ENCODE assay signal across 9 mouse cellular contexts in genomic region chr10:87812157-87813072, GRCm38 (mm10). TPM values are rescaled to one million over a fixed set of nuclear protein-coding genes. Genes with fewer than 3 reads are reported as not detected.
A peak's percentile ranks its signal among the peaks of the same experiment; 100 is the strongest.
DNase-seq lines count a peak whose midpoint lies in the region; ATAC-seq lines count a peak whose summit lies in the region.
"Had no signal": no experiment of that assay in that cellular context is flagged by ENCODE, and none has a peak within 500 bp of the region (broad histone marks: within the 10 kb centered on the region; RNA-seq: fewer than 3 reads in every experiment).

No protein-coding gene starts in this region.

- no peaks in the 10 kb centered on the region for H3K27me3 ChIP-seq in heart, embryonic 13.5 days (replicated peaks)
- no peaks in the 10 kb centered on the region for H3K27me3 ChIP-seq in hindbrain, embryonic 12.5 days

- no peaks in the 10 kb centered on the region for H3K36me3 ChIP-seq in heart, embryonic 13.5 days
- H3K36me3 ChIP-seq in hindbrain, embryonic 12.5 days, result no peaks in the 10 kb centered on the region

- WGBS in heart, embryonic 13.5 days, result 15% methylated on average over 8 of the region's 8 CpGs
- WGBS in hindbrain, embryonic 12.5 days, result 29% methylated on average over 8 of the region's 8 CpGs

- H3K27ac ChIP-seq in heart, embryonic 13.5 days (replicated peaks), result peak overlapping the region; percentile 42; the same call in 1 of the 2 replicates
- peak overlapping the region; percentile 56; the same call in 1 of the 2 replicates for H3K27ac ChIP-seq in hindbrain, embryonic 12.5 days

- peaks cover 13% of the 10 kb centered on the region for H3K4me1 ChIP-seq in heart, embryonic 13.5 days
- peaks cover 10% of the 10 kb centered on the region for H3K4me1 ChIP-seq in hindbrain, embryonic 12.5 days

- H3K9me3 ChIP-seq in heart, embryonic 13.5 days, result no peaks in the 10 kb centered on the region
- H3K9me3 ChIP-seq in hindbrain, embryonic 12.5 days (replicated peaks), result no peaks in the 10 kb centered on the region

- no peak overlapping the region for H3K4me3 ChIP-seq in heart, embryonic 13.5 days
- no peak overlapping the region for H3K4me3 ChIP-seq in hindbrain, embryonic 12.5 days

- 0 out of 2 replicates have a peak overlapping the region, but pooled peaks have one; percentile 5 for H3K9ac ChIP-seq in heart, embryonic 13.5 days
- H3K9ac ChIP-seq in hindbrain, embryonic 12.5 days, result no peak overlapping the region

- DNase-seq in heart, postnatal 4 days, result no peak
- peak; percentile 82 for DNase-seq in embryo, embryonic 10 days (ENCODE audit: low spot score)
- peak; percentile 56 for DNase-seq in neural tube, embryonic 10.5 days (ENCODE audit: extremely low spot score, low spot score)
- no peak for DNase-seq in T-cell, adult 2 months (ENCODE audit: low spot score)
- DNase-seq in natural killer cell, adult 2 months (ENCODE audit: low spot score in 2 of 2), result no peak
- no peak for DNase-seq in urinary bladder, adult 2 months (ENCODE audit: low spot score)
- DNase-seq: gastrocnemius, postnatal 14 days had no signal

- ATAC-seq in heart, embryonic 13.5 days (ENCODE audit: extremely low read depth, insufficient number of reproducible peaks, low FRiP score, low TSS enrichment), result no peak
- no peak for ATAC-seq in hindbrain, embryonic 12.5 days (ENCODE audit: low FRiP score)

- peak overlapping the region; percentile 46 for H3K4me2 ChIP-seq in heart, embryonic 13.5 days
- H3K4me2 ChIP-seq in hindbrain, embryonic 12.5 days (replicated peaks), result peak overlapping the region; percentile 15

RNA-seq across cellular contexts. Expression of gene Igf1, which starts 45.6 kb away (rescaled TPM):
- 34.3 and 39.5 TPM in 2 replicates for polyA plus RNA-seq in heart, embryonic 13.5 days (2015; fragmentation: Nextera tagmentation; extraction: Ambion mirVana)
- 10 to 100 TPM; 79.4 to 83.7 TPM for total RNA-seq in heart, postnatal 4 days (2021)
- 21.3 and 32.7 TPM in 2 replicates for polyA plus RNA-seq in hindbrain, embryonic 12.5 days (2016; fragmentation: Nextera tagmentation; extraction: Ambion mirVana)
- polyA plus RNA-seq in urinary bladder, adult 2 months (2012; rRNA removed), result 33.7 and 35.3 TPM in 2 replicates

Comparison
In these comparisons a context has a peak if more than half of its experiments do, and no peak if none do; other contexts are left out.
1. DNase-seq: peak in embryo, embryonic 10 days (single experiment) and neural tube, embryonic 10.5 days (single experiment); none in heart, postnatal 4 days (single experiment), T-cell, adult 2 months (single experiment), natural killer cell, adult 2 months (0 of 2) and urinary bladder, adult 2 months (single experiment).